Mouse (Mus musculus): ENCODE results near the gene Rgs6. TPM values are rescaled to one million over a fixed set of nuclear protein-coding genes. Genes with fewer than 3 reads are reported as not detected.

The Rgs6 gene
- polyA plus RNA-seq, 1 experiment, result 0.14 TPM

DNA sequence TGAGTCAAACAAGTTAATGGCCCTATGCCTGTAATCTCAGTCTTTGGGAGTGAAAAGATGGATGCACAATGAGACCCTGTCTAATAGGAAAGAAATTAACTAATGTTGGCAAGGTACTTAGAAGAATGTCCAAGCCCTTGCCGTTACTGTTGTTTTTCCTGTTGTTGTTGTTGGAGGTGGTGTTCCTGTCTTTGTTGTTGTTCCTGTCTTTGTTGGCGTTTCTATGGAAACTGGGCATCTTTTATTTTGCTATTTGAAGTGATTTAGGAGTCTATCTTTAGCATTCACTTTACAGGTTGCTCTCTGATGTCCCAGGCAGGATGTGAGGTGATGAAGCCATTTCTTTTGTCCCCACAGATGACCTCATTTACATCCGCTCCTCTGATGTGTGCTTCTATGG, 180.6 kb downstream of the Rgs6 start:
- Histone ChIP-seq H3K4me3 (ENCODE audit: extremely low read depth, insufficient read depth, insufficient read length) (no peak overlapping the region), H3K36me3 (ENCODE audit: control insufficient read depth, insufficient read depth, low read length) (no peaks in the 10 kb centered on the region), H3K4me1 (ENCODE audit: control insufficient read depth, insufficient read depth, insufficient read length) (no peaks in the 10 kb centered on the region), H3K27me3 (ENCODE audit: control insufficient read depth, insufficient read depth, low read length) (no peaks in the 10 kb centered on the region), H3K27ac (ENCODE audit: insufficient read depth, low read length) (no peak overlapping the region)
- 64% methylated on average over 3 of the region's 3 CpGs for WGBS
- no peak for TF ChIP-seq POLR2A (IDR thresholded peaks at IDR 0.05; ENCODE audit: low read depth, low read length)
- no peak for TF ChIP-seq CTCF (IDR thresholded peaks at IDR 0.05; ENCODE audit: extremely low read depth, insufficient read depth, insufficient read length, insufficient replicate concordance)
- DNase-seq (ENCODE audit: low read depth in 1 of 2, low spot score in 2 of 2), result no peak

DNA sequence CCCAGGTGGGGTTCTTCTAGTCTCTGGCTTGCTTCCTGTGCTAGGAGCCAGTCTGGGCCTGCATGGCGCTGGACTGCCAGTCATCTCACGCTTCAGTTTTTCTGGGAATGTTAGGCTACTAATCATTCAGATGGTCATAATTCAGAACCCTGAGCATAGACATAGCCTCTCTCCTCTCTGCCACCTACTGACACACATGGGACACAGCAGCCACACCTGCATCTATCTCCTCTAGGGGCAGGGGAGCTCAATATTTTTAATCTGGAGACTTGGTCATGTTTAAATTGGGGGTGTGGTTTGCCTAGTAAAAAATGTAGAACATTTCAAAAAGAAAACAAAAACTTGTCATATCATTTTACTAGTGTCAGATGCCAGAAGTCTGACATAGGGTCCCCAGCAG, 184.1 kb downstream of the Rgs6 start:
- Histone ChIP-seq H3K27me3 (ENCODE audit: control insufficient read depth, insufficient read depth, low read length) (no peaks in the 10 kb centered on the region), H3K27ac (ENCODE audit: insufficient read depth, low read length) (no peak overlapping the region), H3K4me1 (ENCODE audit: control insufficient read depth, insufficient read depth, insufficient read length) (no peaks in the 10 kb centered on the region), H3K36me3 (ENCODE audit: control insufficient read depth, insufficient read depth, low read length) (no peaks in the 10 kb centered on the region), H3K4me3 (ENCODE audit: extremely low read depth, insufficient read depth, insufficient read length) (no peak overlapping the region)
- WGBS, result 87% methylated on average over 2 of the region's 2 CpGs
- no peak for TF ChIP-seq POLR2A (IDR thresholded peaks at IDR 0.05; ENCODE audit: low read depth, low read length)
- TF ChIP-seq CTCF (IDR thresholded peaks at IDR 0.05; ENCODE audit: extremely low read depth, insufficient read depth, insufficient read length, insufficient replicate concordance), result no peak
- DNase-seq (ENCODE audit: low read depth in 1 of 2, low spot score in 2 of 2), result no peak

DNA sequence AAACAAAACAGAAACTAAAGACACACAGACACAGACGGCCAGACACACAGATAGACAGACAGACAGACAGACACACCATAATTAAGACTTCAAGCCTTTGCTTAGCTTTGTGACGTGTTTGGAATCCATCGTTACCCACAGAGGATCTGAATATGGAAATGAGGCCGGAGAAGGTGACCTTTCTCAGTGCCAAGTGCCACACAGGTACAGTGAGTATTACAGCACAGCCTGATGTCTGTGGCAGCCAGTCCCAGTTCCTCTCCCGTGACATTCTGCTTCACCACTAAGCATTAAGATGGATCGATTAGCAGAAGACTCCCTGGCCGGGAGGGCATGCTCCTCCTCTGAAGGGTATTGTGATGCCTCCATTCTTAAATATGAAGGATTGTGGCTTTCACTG, 186.5 kb downstream of the Rgs6 start:
- Histone ChIP-seq H3K4me1 (ENCODE audit: control insufficient read depth, insufficient read depth, insufficient read length) (no peaks in the 10 kb centered on the region), H3K27ac (ENCODE audit: insufficient read depth, low read length) (no peak overlapping the region), H3K36me3 (ENCODE audit: control insufficient read depth, insufficient read depth, low read length) (no peaks in the 10 kb centered on the region), H3K4me3 (ENCODE audit: extremely low read depth, insufficient read depth, insufficient read length) (no peak overlapping the region), H3K27me3 (ENCODE audit: control insufficient read depth, insufficient read depth, low read length) (no peaks in the 10 kb centered on the region)
- DNase-seq (ENCODE audit: low read depth in 1 of 2, low spot score in 2 of 2), result no peak
- no peak for TF ChIP-seq CTCF (IDR thresholded peaks at IDR 0.05; ENCODE audit: extremely low read depth, insufficient read depth, insufficient read length, insufficient replicate concordance)
- TF ChIP-seq POLR2A (IDR thresholded peaks at IDR 0.05; ENCODE audit: low read depth, low read length), result no peak
- WGBS, result 86% methylated on average over 7 of the region's 7 CpGs

DNA sequence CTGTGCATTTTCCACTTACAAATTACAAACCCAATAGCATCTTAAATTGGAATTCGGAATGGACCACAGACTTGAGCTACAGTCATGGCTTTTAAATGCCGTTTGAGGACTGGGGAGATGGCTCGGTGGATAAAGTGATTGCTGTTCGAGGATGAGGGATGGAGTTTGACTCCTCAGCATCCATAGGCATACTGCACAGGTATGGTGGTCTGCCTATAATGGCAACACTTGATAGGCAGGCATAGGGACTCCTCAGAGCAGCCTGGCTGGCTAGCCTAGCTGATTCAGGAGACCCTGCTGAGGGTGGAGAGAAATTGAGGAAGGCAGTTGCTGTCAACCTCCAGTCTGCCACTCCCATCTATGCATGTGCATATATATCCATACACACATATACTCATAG, 188.6 kb downstream of the Rgs6 start:
- TF ChIP-seq POLR2A (IDR thresholded peaks at IDR 0.05; ENCODE audit: low read depth, low read length) (no peak), CTCF (IDR thresholded peaks at IDR 0.05; ENCODE audit: extremely low read depth, insufficient read depth, insufficient read length, insufficient replicate concordance) (no peak)
- no peak for DNase-seq (ENCODE audit: low read depth in 1 of 2, low spot score in 2 of 2)
- H3K27ac ChIP-seq (ENCODE audit: insufficient read depth, low read length), result no peak overlapping the region
- no peaks in the 10 kb centered on the region for H3K36me3 ChIP-seq (ENCODE audit: control insufficient read depth, insufficient read depth, low read length)
- no peaks in the 10 kb centered on the region for H3K4me1 ChIP-seq (ENCODE audit: control insufficient read depth, insufficient read depth, insufficient read length)
- 79% methylated on average over 4 of the region's 4 CpGs for WGBS
- H3K27me3 ChIP-seq (ENCODE audit: control insufficient read depth, insufficient read depth, low read length), result no peaks in the 10 kb centered on the region
- no peak overlapping the region for H3K4me3 ChIP-seq (ENCODE audit: extremely low read depth, insufficient read depth, insufficient read length)

DNA sequence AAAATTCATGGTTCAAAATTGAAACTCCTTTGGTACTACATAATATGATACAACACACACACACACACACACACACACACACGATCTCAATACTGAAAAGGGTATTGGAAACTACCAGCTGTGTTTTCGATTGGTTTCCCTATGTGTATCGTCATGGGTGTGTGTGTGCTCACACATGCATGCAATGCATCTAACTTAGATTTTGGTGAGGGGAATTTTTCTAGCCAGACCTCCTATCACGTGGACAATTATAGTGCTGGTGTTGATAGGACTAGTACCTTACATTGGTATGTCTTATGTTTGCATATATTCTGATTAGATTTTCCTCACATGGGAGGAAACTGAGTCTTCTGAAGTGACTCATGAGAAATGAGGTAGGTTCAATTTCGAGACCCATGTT, 192.8 kb downstream of the Rgs6 start:
- H3K27ac ChIP-seq (ENCODE audit: insufficient read depth, low read length), result no peak overlapping the region
- no peaks in the 10 kb centered on the region for H3K27me3 ChIP-seq (ENCODE audit: control insufficient read depth, insufficient read depth, low read length)
- no peak for TF ChIP-seq CTCF (IDR thresholded peaks at IDR 0.05; ENCODE audit: extremely low read depth, insufficient read depth, insufficient read length, insufficient replicate concordance)
- no peak for TF ChIP-seq POLR2A (IDR thresholded peaks at IDR 0.05; ENCODE audit: low read depth, low read length)
- no peaks in the 10 kb centered on the region for H3K36me3 ChIP-seq (ENCODE audit: control insufficient read depth, insufficient read depth, low read length)
- no peaks in the 10 kb centered on the region for H3K4me1 ChIP-seq (ENCODE audit: control insufficient read depth, insufficient read depth, insufficient read length)
- 79% methylated on average over 5 of the region's 5 CpGs for WGBS
- no peak for DNase-seq (ENCODE audit: low read depth in 1 of 2, low spot score in 2 of 2)
- H3K4me3 ChIP-seq (ENCODE audit: extremely low read depth, insufficient read depth, insufficient read length), result no peak overlapping the region

DNA sequence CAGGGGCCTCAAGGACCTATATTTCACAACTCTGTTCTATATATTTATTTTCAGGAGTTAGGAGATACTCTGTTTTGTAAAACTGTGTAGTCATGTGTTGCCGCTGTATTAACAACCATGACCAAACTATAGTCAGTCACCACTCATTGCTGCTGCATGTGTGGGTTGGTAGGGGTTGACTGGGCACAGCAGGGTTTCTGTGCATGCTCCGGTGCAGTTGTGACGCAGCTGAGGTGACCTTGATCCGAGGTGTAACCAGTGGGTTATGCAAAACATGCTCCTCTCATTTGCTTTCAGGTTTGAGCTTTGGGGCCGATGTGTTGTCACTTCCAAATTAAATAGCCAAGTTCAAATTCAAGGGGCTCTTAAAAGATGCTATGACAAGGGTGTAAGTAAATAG, 193.3 kb downstream of the Rgs6 start:
- TF ChIP-seq POLR2A (IDR thresholded peaks at IDR 0.05; ENCODE audit: low read depth, low read length) (no peak), CTCF (IDR thresholded peaks at IDR 0.05; ENCODE audit: extremely low read depth, insufficient read depth, insufficient read length, insufficient replicate concordance) (no peak)
- WGBS, result 82% methylated on average over 5 of the region's 5 CpGs
- H3K4me3 ChIP-seq (ENCODE audit: extremely low read depth, insufficient read depth, insufficient read length), result no peak overlapping the region
- no peaks in the 10 kb centered on the region for H3K36me3 ChIP-seq (ENCODE audit: control insufficient read depth, insufficient read depth, low read length)
- H3K27me3 ChIP-seq (ENCODE audit: control insufficient read depth, insufficient read depth, low read length), result no peaks in the 10 kb centered on the region
- H3K27ac ChIP-seq (ENCODE audit: insufficient read depth, low read length), result no peak overlapping the region
- no peak for DNase-seq (ENCODE audit: low read depth in 1 of 2, low spot score in 2 of 2)
- H3K4me1 ChIP-seq (ENCODE audit: control insufficient read depth, insufficient read depth, insufficient read length), result no peaks in the 10 kb centered on the region

DNA sequence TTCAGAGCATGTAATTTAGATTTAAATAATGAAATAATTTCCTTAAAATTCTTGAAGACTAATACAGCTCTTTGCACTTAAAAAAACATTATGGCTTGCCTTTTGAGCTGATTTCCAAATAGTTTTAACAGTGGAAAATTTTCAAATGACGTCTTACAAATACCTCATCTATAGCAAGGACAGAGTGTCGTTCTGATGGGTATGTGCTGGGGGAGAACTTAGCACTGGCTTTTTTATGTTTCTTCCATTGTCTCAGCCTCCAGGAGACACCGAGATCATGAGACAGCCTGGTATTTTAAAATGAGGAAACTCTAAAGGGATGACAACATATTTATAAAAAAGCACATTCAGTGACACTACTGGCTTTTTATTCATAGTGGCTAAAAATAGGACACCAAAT, 204.0 kb downstream of the Rgs6 start:
- no peaks in the 10 kb centered on the region for H3K36me3 ChIP-seq (ENCODE audit: control insufficient read depth, insufficient read depth, low read length)
- no peaks in the 10 kb centered on the region for H3K27me3 ChIP-seq (ENCODE audit: control insufficient read depth, insufficient read depth, low read length)
- TF ChIP-seq POLR2A (IDR thresholded peaks at IDR 0.05; ENCODE audit: low read depth, low read length) (no peak), CTCF (IDR thresholded peaks at IDR 0.05; ENCODE audit: extremely low read depth, insufficient read depth, insufficient read length, insufficient replicate concordance) (no peak)
- no peak overlapping the region for H3K27ac ChIP-seq (ENCODE audit: insufficient read depth, low read length)
- 75% methylated on average over 3 of the region's 3 CpGs for WGBS
- H3K4me1 ChIP-seq (ENCODE audit: control insufficient read depth, insufficient read depth, insufficient read length), result no peaks in the 10 kb centered on the region
- DNase-seq (ENCODE audit: low read depth in 1 of 2, low spot score in 2 of 2), result no peak
- no peak overlapping the region for H3K4me3 ChIP-seq (ENCODE audit: extremely low read depth, insufficient read depth, insufficient read length)

Measured in spleen, adult 2 months (tissue).